Mouse (Mus musculus): ENCODE data around the gene Adarb2. TPM values are rescaled to one million over a fixed set of nuclear protein-coding genes. Genes with fewer than 3 reads are reported as not detected.

The Adarb2 gene
- polyA plus RNA-seq, 1 experiment from 2014 or later = 3.4 TPM

DNA sequence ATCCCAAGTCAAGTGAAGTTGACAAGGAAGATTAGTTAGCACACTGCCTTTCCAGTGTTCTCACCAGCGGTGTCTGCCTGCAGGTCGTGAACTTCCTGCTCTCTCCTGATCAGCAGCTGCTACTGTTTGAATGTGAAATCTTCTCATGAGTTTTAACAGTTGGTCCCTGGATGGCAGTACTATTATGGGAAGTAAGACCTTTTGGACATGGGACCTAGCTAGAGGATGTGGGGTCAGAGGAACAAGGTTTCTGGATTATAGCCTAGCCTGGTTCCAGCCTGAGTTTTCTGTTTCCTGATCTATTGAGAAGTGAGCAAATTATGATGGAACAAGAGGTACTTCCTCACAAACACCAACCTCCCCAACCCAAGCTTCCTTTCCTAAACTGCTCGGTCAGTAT is 441.3 kb downstream of the Adarb2 start:
- Histone ChIP-seq H3K4me2 (no peak overlapping the region), H3K9ac (replicated peaks) (no peak overlapping the region), H3K36me3 (no peaks in the 10 kb centered on the region), H3K9me3 (no peaks in the 10 kb centered on the region), H3K4me3 (replicated peaks) (no peak overlapping the region), H3K4me1 (replicated peaks) (no peaks in the 10 kb centered on the region), H3K27me3 (no peaks in the 10 kb centered on the region), H3K27ac (no peak overlapping the region)
- ATAC-seq (ENCODE audit: insufficient number of reproducible peaks, insufficient read depth, low FRiP score, low TSS enrichment, low read depth) = no peak
- WGBS = 83% methylated on average over 3 of the region's 3 CpGs

- no peak for ATAC-seq (ENCODE audit: insufficient number of reproducible peaks, insufficient read depth, low FRiP score, low TSS enrichment, low read depth)
- 82% methylated on average over 9 of the region's 9 CpGs for WGBS
- no peaks in the 10 kb centered on the region for H3K27me3 ChIP-seq
- no peak overlapping the region for H3K27ac ChIP-seq
- H3K4me3 ChIP-seq (replicated peaks) = no peak overlapping the region
- no peaks in the 10 kb centered on the region for H3K9me3 ChIP-seq
- no peak overlapping the region for H3K4me2 ChIP-seq
- no peak overlapping the region for H3K9ac ChIP-seq (replicated peaks)
- H3K36me3 ChIP-seq = no peaks in the 10 kb centered on the region
- H3K4me1 ChIP-seq (replicated peaks) = no peaks in the 10 kb centered on the region
Observed at GRCm38 (mm10) chr13:8644805-8645679, 442.4 kb downstream of the Adarb2 start.

- Histone ChIP-seq H3K27me3 (no peaks in the 10 kb centered on the region), H3K4me1 (replicated peaks) (no peaks in the 10 kb centered on the region), H3K4me3 (replicated peaks) (no peak overlapping the region), H3K27ac (no peak overlapping the region), H3K36me3 (no peaks in the 10 kb centered on the region), H3K9ac (replicated peaks) (no peak overlapping the region), H3K9me3 (no peaks in the 10 kb centered on the region), H3K4me2 (no peak overlapping the region)
- ATAC-seq (ENCODE audit: insufficient number of reproducible peaks, insufficient read depth, low FRiP score, low TSS enrichment, low read depth) = no peak
- 73% methylated on average over 2 of the region's 2 CpGs for whole genome bisulfite sequencing
Observed at GRCm38 (mm10) chr13:8649261-8649660, 446.6 kb downstream of the Adarb2 start.

DNA sequence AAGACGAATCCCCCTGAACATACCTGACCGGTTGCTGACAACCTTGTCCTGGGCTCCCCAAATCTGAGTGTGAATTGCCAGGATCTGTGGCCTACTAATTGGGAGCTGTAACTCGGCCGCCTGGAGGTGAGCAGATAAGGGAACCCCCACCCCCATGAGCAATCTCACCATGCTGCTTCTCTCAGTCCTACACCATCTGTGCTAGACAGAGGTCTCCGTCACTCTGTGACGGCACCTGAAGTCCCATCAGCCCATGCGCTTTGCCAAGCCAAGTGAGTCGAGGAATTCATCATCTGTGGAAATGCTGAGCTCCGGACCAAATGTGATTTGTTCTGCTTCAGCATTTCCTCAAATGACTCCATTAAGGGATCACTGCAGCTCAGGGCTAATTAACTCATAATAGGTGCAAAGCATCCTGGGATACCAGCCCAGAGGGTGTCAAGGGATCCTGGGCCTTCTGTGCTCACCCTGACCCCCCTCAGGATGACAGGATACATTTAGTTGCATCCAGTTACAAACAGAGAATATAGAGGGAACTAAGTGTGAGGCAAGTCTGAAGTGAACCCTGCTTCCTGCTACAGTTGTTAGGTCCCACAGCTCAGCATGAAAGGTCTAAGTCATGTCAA is 462.1 kb downstream of the Adarb2 start:
- H3K9ac ChIP-seq (replicated peaks) = no peak overlapping the region
- ATAC-seq (ENCODE audit: insufficient number of reproducible peaks, insufficient read depth, low FRiP score, low TSS enrichment, low read depth) = no peak
- no peaks in the 10 kb centered on the region for H3K4me1 ChIP-seq (replicated peaks)
- H3K4me3 ChIP-seq (replicated peaks) = no peak overlapping the region
- H3K27me3 ChIP-seq = no peaks in the 10 kb centered on the region
- no peak overlapping the region for H3K4me2 ChIP-seq
- no peak overlapping the region for H3K27ac ChIP-seq
- 88% methylated on average over 9 of the region's 9 CpGs for WGBS
- H3K9me3 ChIP-seq = no peaks in the 10 kb centered on the region
- no peaks in the 10 kb centered on the region for H3K36me3 ChIP-seq

- H3K27me3 ChIP-seq = no peaks in the 10 kb centered on the region
- no peaks in the 10 kb centered on the region for H3K36me3 ChIP-seq
- H3K4me1 ChIP-seq (replicated peaks) = no peaks in the 10 kb centered on the region
- H3K27ac ChIP-seq = no peak overlapping the region
- H3K4me3 ChIP-seq (replicated peaks) = no peak overlapping the region
- WGBS = 63% methylated on average over 5 of the region's 5 CpGs
- no peaks in the 10 kb centered on the region for H3K9me3 ChIP-seq
- no peak overlapping the region for H3K9ac ChIP-seq (replicated peaks)
- no peak overlapping the region for H3K4me2 ChIP-seq
- ATAC-seq (ENCODE audit: insufficient number of reproducible peaks, insufficient read depth, low FRiP score, low TSS enrichment, low read depth) = no peak
Observed at GRCm38 (mm10) chr13:8677174-8677573, 474.5 kb downstream of the Adarb2 start.

GRCm38 (mm10) chr13:8680470-8681129 is 477.9 kb downstream of the Adarb2 start:
- Histone ChIP-seq H3K27ac (no peak overlapping the region), H3K4me1 (replicated peaks) (no peaks in the 10 kb centered on the region), H3K9ac (replicated peaks) (no peak overlapping the region), H3K4me3 (replicated peaks) (no peak overlapping the region), H3K27me3 (no peaks in the 10 kb centered on the region), H3K4me2 (no peak overlapping the region), H3K9me3 (no peaks in the 10 kb centered on the region), H3K36me3 (no peaks in the 10 kb centered on the region)
- WGBS = 91% methylated on average over 9 of the region's 9 CpGs
- no peak for ATAC-seq (ENCODE audit: insufficient number of reproducible peaks, insufficient read depth, low FRiP score, low TSS enrichment, low read depth)

DNA sequence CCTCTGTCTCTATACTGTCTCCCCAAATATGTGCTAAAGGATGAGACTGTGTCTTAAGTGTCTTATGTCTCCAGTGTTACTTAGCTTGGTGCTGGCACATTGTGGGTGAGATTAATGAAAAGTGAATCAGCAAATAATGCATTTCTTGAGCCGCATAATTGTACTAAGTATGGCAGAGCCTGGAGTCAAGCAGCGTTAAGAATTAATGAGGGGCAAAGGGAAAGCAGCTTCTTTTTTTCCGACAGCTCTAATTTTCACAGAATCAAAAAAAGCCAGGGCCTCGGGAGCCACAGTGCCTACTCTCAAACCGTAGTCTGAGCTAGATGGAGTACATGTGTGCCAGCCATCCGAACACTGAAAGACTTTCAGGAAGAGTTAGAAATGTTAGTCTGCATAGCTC is 488.8 kb downstream of the Adarb2 start:
- H3K27ac ChIP-seq = no peak overlapping the region
- ATAC-seq (ENCODE audit: insufficient number of reproducible peaks, insufficient read depth, low FRiP score, low TSS enrichment, low read depth) = no peak
- no peaks in the 10 kb centered on the region for H3K9me3 ChIP-seq
- H3K36me3 ChIP-seq = no peaks in the 10 kb centered on the region
- H3K4me3 ChIP-seq (replicated peaks) = no peak overlapping the region
- WGBS = 76% methylated on average over 6 of the region's 6 CpGs
- no peaks in the 10 kb centered on the region for H3K27me3 ChIP-seq
- no peak overlapping the region for H3K9ac ChIP-seq (replicated peaks)
- no peak overlapping the region for H3K4me2 ChIP-seq
- no peaks in the 10 kb centered on the region for H3K4me1 ChIP-seq (replicated peaks)

DNA sequence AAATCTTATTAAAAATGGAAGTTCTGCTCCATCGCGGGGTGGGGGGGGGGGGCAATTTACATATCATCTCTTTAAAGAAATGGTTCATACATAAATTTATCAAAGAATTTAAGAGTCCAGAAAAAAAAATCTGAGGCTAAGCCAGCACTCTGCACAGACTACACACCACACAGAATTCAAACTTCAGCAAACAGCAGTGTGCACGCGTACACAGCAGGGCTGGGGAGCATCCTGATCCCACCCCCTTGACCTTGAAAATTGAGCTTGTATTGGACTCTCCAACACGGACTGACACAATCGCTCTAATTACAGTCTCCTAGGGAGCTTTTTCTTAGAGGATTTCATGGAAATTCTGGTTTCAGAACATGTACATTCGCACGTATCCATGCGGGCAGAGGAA is 490.1 kb downstream of the Adarb2 start:
- H3K4me2 ChIP-seq = no peak overlapping the region
- no peak overlapping the region for H3K27ac ChIP-seq
- no peaks in the 10 kb centered on the region for H3K9me3 ChIP-seq
- no peak overlapping the region for H3K4me3 ChIP-seq (replicated peaks)
- no peaks in the 10 kb centered on the region for H3K4me1 ChIP-seq (replicated peaks)
- 86% methylated on average over 9 of the region's 9 CpGs for WGBS
- no peaks in the 10 kb centered on the region for H3K27me3 ChIP-seq
- H3K36me3 ChIP-seq = no peaks in the 10 kb centered on the region
- ATAC-seq (ENCODE audit: insufficient number of reproducible peaks, insufficient read depth, low FRiP score, low TSS enrichment, low read depth) = no peak
- no peak overlapping the region for H3K9ac ChIP-seq (replicated peaks)

GRCm38 (mm10) chr13:8698451-8698850 is 495.8 kb downstream of the Adarb2 start:
- 91% methylated on average over 5 of the region's 5 CpGs for WGBS
- no peak overlapping the region for H3K4me3 ChIP-seq (replicated peaks)
- no peaks in the 10 kb centered on the region for H3K9me3 ChIP-seq
- H3K4me1 ChIP-seq (replicated peaks) = no peaks in the 10 kb centered on the region
- H3K27me3 ChIP-seq = no peaks in the 10 kb centered on the region
- H3K36me3 ChIP-seq = no peaks in the 10 kb centered on the region
- H3K9ac ChIP-seq (replicated peaks) = no peak overlapping the region
- no peak for ATAC-seq (ENCODE audit: insufficient number of reproducible peaks, insufficient read depth, low FRiP score, low TSS enrichment, low read depth)
- H3K4me2 ChIP-seq = no peak overlapping the region
- H3K27ac ChIP-seq = no peak overlapping the region

GRCm38 (mm10) chr13:8699831-8700230 is 497.2 kb downstream of the Adarb2 start:
- Histone ChIP-seq H3K27me3 (no peaks in the 10 kb centered on the region), H3K4me1 (replicated peaks) (no peaks in the 10 kb centered on the region), H3K36me3 (no peaks in the 10 kb centered on the region), H3K4me2 (no peak overlapping the region), H3K4me3 (replicated peaks) (no peak overlapping the region), H3K9me3 (no peaks in the 10 kb centered on the region), H3K27ac (no peak overlapping the region), H3K9ac (replicated peaks) (no peak overlapping the region)
- no peak for ATAC-seq (ENCODE audit: insufficient number of reproducible peaks, insufficient read depth, low FRiP score, low TSS enrichment, low read depth)
- WGBS = 87% methylated on average over 3 of the region's 3 CpGs

DNA sequence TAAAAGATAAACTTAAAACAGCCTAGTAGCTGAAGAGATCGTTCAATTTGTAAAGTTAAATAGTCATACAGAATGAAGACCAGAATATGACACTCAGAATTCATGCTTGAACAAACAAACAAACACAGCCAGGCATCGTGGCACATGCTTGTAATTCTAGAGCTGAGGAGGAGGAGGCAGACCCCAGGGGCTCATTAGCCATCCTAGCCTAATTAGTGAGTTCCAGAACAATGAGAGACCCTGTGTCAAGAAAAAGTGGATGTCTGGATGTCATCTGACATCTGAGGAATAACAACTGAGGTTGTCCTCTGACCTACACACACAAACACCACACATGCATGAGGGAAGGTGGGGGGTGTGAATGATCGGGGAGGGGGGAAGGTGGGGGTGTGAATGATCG is 498.3 kb downstream of the Adarb2 start:
- H3K27me3 ChIP-seq = no peaks in the 10 kb centered on the region
- no peaks in the 10 kb centered on the region for H3K9me3 ChIP-seq
- no peak for ATAC-seq (ENCODE audit: insufficient number of reproducible peaks, insufficient read depth, low FRiP score, low TSS enrichment, low read depth)
- peaks cover 5% of the 10 kb centered on the region; the same call in 1 of the 2 replicates for H3K4me1 ChIP-seq (replicated peaks)
- no peak overlapping the region for H3K4me3 ChIP-seq (replicated peaks)
- no peak overlapping the region for H3K4me2 ChIP-seq
- H3K9ac ChIP-seq (replicated peaks) = no peak overlapping the region
- WGBS = 59% methylated on average over 4 of the region's 4 CpGs
- no peak overlapping the region for H3K27ac ChIP-seq
- H3K36me3 ChIP-seq = no peaks in the 10 kb centered on the region

Data from limb, embryonic 12.5 days (tissue).